Mouse (Mus musculus): ENCODE measurements at regions not wholly inside any gene's neighbourhood (a gene's known extent, or its start where the extent isn't known, plus 50 kb on each side); places are given as distances from the start of the nearest gene placed in this dataset.
A peak's percentile ranks its signal among the peaks of the same experiment; 100 is the strongest.

DNA sequence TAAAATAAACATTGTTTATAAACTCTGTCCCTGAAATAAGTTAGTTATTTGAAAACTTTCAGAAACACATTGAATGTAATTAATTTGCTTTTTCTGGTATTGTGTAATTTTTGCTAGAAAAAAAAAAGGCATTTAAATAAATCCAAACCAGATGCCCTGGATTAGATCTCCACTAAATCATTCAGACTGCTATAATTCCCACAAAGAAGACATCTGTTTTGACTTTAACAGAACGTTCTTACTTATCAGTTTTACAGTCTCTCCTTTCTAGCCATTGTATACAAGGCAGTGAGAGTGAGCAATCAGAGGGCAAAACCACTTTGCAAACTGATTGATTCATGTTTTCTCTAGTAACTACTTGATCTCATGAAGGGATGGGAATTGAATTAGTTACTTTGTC lies 478.8 kb downstream of the Slitrk6 start:
- WGBS: 52% methylated on average over 1 of the region's 1 CpGs

GRCm38 (mm10) chr14:110271270-110271669 lies 483.7 kb downstream of the Slitrk6 start:
- H3K4me2 ChIP-seq: no peak overlapping the region
- no peaks in the 10 kb centered on the region for H3K9me3 ChIP-seq (replicated peaks)
- H3K27ac ChIP-seq: no peak overlapping the region
- ATAC-seq: peak; percentile 63; the same call in 1 of the 2 replicates
- no peaks in the 10 kb centered on the region for H3K27me3 ChIP-seq
- no peak overlapping the region for H3K4me3 ChIP-seq
- no peaks in the 10 kb centered on the region for H3K4me1 ChIP-seq
- no peaks in the 10 kb centered on the region for H3K36me3 ChIP-seq (ENCODE audit: poor library complexity, severe bottlenecking)
- H3K9ac ChIP-seq: no peak overlapping the region
- 77% methylated on average over 2 of the region's 2 CpGs for WGBS

More for the DNA sequence above, 478.8 kb downstream of the Slitrk6 start:
- Histone ChIP-seq H3K27me3 (no peaks in the 10 kb centered on the region), H3K4me1 (no peaks in the 10 kb centered on the region), H3K36me3 (ENCODE audit: poor library complexity, severe bottlenecking) (no peaks in the 10 kb centered on the region), H3K9me3 (replicated peaks) (no peaks in the 10 kb centered on the region), H3K4me3 (no peak overlapping the region), H3K9ac (no peak overlapping the region), H3K27ac (no peak overlapping the region), H3K4me2 (no peak overlapping the region)
- ATAC-seq: no peak

DNA sequence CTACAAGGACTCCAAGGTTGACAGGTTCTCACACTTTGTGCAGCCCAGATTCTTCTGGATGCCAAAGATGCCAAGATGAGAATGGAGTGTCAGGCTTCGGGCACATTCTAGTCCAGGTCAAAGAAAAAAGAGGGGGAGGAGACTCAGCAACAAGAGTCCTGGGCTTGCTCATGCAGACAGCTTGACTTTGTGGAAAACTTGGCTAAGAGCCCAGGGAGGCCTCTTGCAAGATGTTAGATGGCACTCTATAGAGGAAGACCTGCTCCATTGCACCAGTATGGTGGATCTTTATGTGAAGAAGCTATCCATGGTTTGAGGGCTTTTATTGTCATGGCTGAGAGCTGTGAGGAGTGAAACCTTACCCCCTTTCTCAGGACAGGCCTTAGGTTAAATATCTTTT lies 510.5 kb downstream of the Slitrk6 start:
- Histone ChIP-seq H3K4me3 (no peak overlapping the region), H3K27ac (no peak overlapping the region), H3K4me1 (no peaks in the 10 kb centered on the region), H3K27me3 (no peaks in the 10 kb centered on the region), H3K9ac (no peak overlapping the region), H3K36me3 (ENCODE audit: poor library complexity, severe bottlenecking) (no peaks in the 10 kb centered on the region), H3K9me3 (replicated peaks) (no peaks in the 10 kb centered on the region), H3K4me2 (no peak overlapping the region)
- no peak for ATAC-seq
- 88% methylated on average over 1 of the region's 1 CpGs for WGBS

DNA sequence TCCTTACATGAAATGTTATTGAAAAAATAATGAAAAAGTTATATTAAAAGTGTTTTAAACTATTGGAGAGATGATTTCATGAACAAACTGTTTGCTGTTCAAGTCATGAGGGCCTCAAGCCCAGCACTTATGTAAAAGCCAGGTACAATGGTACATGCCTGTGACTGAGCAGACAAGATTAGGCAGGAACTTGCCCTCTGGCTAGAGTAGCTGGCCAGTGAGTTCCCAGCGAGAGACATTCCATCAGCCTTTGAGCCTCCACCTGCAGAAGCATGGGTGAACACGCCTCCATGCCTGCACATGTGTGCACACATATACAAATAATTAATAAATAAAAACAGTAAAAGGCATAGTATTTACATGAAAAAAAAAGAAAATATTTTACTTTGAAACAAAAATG lies 511.4 kb downstream of the Slitrk6 start:
- Histone ChIP-seq H3K4me1 (no peaks in the 10 kb centered on the region), H3K4me3 (no peak overlapping the region), H3K4me2 (no peak overlapping the region), H3K27ac (no peak overlapping the region), H3K9ac (no peak overlapping the region), H3K36me3 (ENCODE audit: poor library complexity, severe bottlenecking) (no peaks in the 10 kb centered on the region), H3K27me3 (no peaks in the 10 kb centered on the region), H3K9me3 (replicated peaks) (no peaks in the 10 kb centered on the region)
- 91% methylated on average over 2 of the region's 2 CpGs for WGBS
- ATAC-seq: no peak

- Histone ChIP-seq H3K4me2 (no peak overlapping the region), H3K9ac (no peak overlapping the region), H3K27ac (no peak overlapping the region), H3K36me3 (ENCODE audit: poor library complexity, severe bottlenecking) (no peaks in the 10 kb centered on the region), H3K27me3 (no peaks in the 10 kb centered on the region), H3K4me3 (no peak overlapping the region), H3K9me3 (replicated peaks) (no peaks in the 10 kb centered on the region), H3K4me1 (no peaks in the 10 kb centered on the region)
- WGBS: 73% methylated on average over 2 of the region's 2 CpGs
- no peak for ATAC-seq
Observed at GRCm38 (mm10) chr14:110238800-110239199, 516.1 kb downstream of the Slitrk6 start.

- Histone ChIP-seq H3K27ac (no peak overlapping the region), H3K36me3 (ENCODE audit: poor library complexity, severe bottlenecking) (no peaks in the 10 kb centered on the region), H3K9ac (no peak overlapping the region), H3K4me2 (no peak overlapping the region), H3K4me3 (no peak overlapping the region), H3K9me3 (replicated peaks) (no peaks in the 10 kb centered on the region), H3K27me3 (no peaks in the 10 kb centered on the region), H3K4me1 (no peaks in the 10 kb centered on the region)
- ATAC-seq: no peak
- 73% methylated on average over 6 of the region's 6 CpGs for whole genome bisulfite sequencing
Observed at GRCm38 (mm10) chr14:110224678-110225446, 530.1 kb downstream of the Slitrk6 start.

GRCm38 (mm10) chr14:110190987-110191607 lies 563.9 kb downstream of the Slitrk6 start:
- Histone ChIP-seq H3K4me3 (no peak overlapping the region), H3K9me3 (replicated peaks) (no peaks in the 10 kb centered on the region), H3K36me3 (ENCODE audit: poor library complexity, severe bottlenecking) (no peaks in the 10 kb centered on the region), H3K27me3 (no peaks in the 10 kb centered on the region), H3K4me2 (no peak overlapping the region), H3K27ac (no peak overlapping the region), H3K4me1 (no peaks in the 10 kb centered on the region), H3K9ac (no peak overlapping the region)
- 62% methylated on average over 2 of the region's 2 CpGs for WGBS
- no peak for ATAC-seq

DNA sequence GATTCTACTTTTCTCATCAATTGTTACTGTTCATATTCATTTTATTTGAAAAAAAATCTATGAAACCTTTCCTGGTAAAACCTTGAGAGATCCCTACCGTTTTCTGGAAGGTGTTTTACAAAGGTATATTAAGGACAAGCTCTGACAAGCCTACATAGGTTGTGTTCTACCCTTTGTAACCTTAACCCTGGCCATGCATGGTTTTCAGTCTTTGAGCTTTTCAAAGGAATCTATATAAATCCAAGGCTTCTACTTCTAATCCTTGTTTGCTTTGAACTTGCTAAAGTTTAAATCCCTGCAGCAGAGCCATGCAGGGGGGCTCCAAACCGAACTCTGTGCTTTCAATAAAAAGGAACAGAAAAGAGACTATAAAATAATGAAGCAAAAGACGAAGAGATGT lies 564.5 kb downstream of the Slitrk6 start:
- Histone ChIP-seq H3K9ac (no peak overlapping the region), H3K27ac (no peak overlapping the region), H3K27me3 (no peaks in the 10 kb centered on the region), H3K36me3 (ENCODE audit: poor library complexity, severe bottlenecking) (no peaks in the 10 kb centered on the region), H3K4me2 (no peak overlapping the region), H3K4me1 (no peaks in the 10 kb centered on the region), H3K9me3 (replicated peaks) (no peaks in the 10 kb centered on the region), H3K4me3 (no peak overlapping the region)
- ATAC-seq: peak; percentile 48; the same call in 1 of the 2 replicates
- WGBS: 54% methylated on average over 3 of the region's 3 CpGs

GRCm38 (mm10) chr14:110179166-110179565 lies 575.8 kb downstream of the Slitrk6 start:
- Histone ChIP-seq H3K36me3 (ENCODE audit: poor library complexity, severe bottlenecking) (no peaks in the 10 kb centered on the region), H3K4me2 (no peak overlapping the region)
- no peak for ATAC-seq

GRCm38 (mm10) chr14:110171162-110172117 lies 583.5 kb downstream of the Slitrk6 start:
- H3K4me2 ChIP-seq: no peak overlapping the region
- H3K9ac ChIP-seq: no peak overlapping the region
- no peak overlapping the region for H3K4me3 ChIP-seq
- WGBS: 83% methylated on average over 3 of the region's 3 CpGs
- no peak overlapping the region for H3K27ac ChIP-seq
- H3K4me1 ChIP-seq: no peaks in the 10 kb centered on the region
- H3K27me3 ChIP-seq: no peaks in the 10 kb centered on the region
- ATAC-seq: no peak
- H3K36me3 ChIP-seq (ENCODE audit: poor library complexity, severe bottlenecking): no peaks in the 10 kb centered on the region
- no peaks in the 10 kb centered on the region for H3K9me3 ChIP-seq (replicated peaks)

More at GRCm38 (mm10) chr14:110179166-110179565, 575.8 kb downstream of the Slitrk6 start:
- no peak overlapping the region for H3K4me3 ChIP-seq
- no peaks in the 10 kb centered on the region for H3K9me3 ChIP-seq (replicated peaks)
- no peak overlapping the region for H3K9ac ChIP-seq
- no peak overlapping the region for H3K27ac ChIP-seq
- H3K27me3 ChIP-seq: no peaks in the 10 kb centered on the region
- no peaks in the 10 kb centered on the region for H3K4me1 ChIP-seq

DNA sequence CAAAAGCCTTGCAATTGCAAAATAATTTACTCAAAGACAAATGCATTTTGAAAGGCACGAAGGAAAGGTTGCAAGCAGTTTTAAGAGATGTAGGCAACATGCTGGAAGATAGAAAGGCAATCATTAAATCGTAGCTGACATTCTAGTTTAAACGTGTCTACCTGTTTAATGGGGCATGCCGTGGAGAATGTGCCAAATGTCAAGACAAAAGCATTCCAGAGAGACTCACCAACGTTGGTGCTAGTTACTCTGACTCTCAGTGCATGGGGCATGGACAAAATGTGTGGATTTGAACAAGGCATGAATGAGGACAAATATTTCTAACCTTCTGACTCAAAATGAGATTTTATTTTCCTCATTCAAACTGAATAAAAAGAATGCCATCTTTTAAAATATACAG lies 586.3 kb downstream of the Slitrk6 start:
- no peaks in the 10 kb centered on the region for H3K27me3 ChIP-seq
- no peak overlapping the region for H3K27ac ChIP-seq
- no peak overlapping the region for H3K9ac ChIP-seq
- no peaks in the 10 kb centered on the region for H3K36me3 ChIP-seq (ENCODE audit: poor library complexity, severe bottlenecking)
- no peak for ATAC-seq
- H3K4me1 ChIP-seq: no peaks in the 10 kb centered on the region
- WGBS: 44% methylated on average over 5 of the region's 5 CpGs
- no peaks in the 10 kb centered on the region for H3K9me3 ChIP-seq (replicated peaks)
- H3K4me3 ChIP-seq: no peak overlapping the region
- H3K4me2 ChIP-seq: no peak overlapping the region

- Histone ChIP-seq H3K27me3 (no peaks in the 10 kb centered on the region), H3K27ac (no peak overlapping the region), H3K4me1 (no peaks in the 10 kb centered on the region), H3K9ac (no peak overlapping the region), H3K4me3 (no peak overlapping the region), H3K4me2 (no peak overlapping the region), H3K36me3 (ENCODE audit: poor library complexity, severe bottlenecking) (no peaks in the 10 kb centered on the region), H3K9me3 (replicated peaks) (no peaks in the 10 kb centered on the region)
- WGBS: 85% methylated on average over 5 of the region's 5 CpGs
- ATAC-seq: no peak
Observed at GRCm38 (mm10) chr14:110128265-110128664, 626.7 kb downstream of the Slitrk6 start.

Measured in forebrain, embryonic 13.5 days (tissue).